Mouse (Mus musculus) MEL (cell line): ENCODE results near the gene Map3k20. TPM values are rescaled to one million over a fixed set of nuclear protein-coding genes. Genes with fewer than 3 reads are reported as not detected.

ENCODE experiments used
- DNase-seq: peaks from one replicate; pipeline ENCODE4 v3.0.0; 2011; ENCODE audit warnings: low read depth, low spot score
- H3K27ac ChIP-seq: 2 replicates; pipeline ENCODE4 v1.5.1; 2012; ENCODE audit warnings: low read depth, mild to moderate bottlenecking, control low read depth, low read length, moderate library complexity; ENCODE audit not compliant: control insufficient read depth
- H3K27me3 ChIP-seq, 2 experiments: fragments of 150-350 bp in 1 of 2; sonication (generic) in 1 of 2; 2 replicates each; pipeline ENCODE4 v1.6.1; 2012; ENCODE audit warnings: low read length in 2 of 2, mild to moderate bottlenecking in 2 of 2, improper control_type of control experiment in 1 of 2, moderate library complexity in 1 of 2; ENCODE audit not compliant: insufficient read depth in 2 of 2, control insufficient read depth in 1 of 2
- H3K36me3 ChIP-seq, 2 experiments: 2 replicates each; pipeline ENCODE4 v1.6.1; 2012 to 2014; ENCODE audit warnings: low read length in 2 of 2, improper control_type of control experiment in 1 of 2, inconsistent platforms in 1 of 2, mild to moderate bottlenecking in 1 of 2; ENCODE audit not compliant: insufficient read depth in 2 of 2, control insufficient read depth in 1 of 2
- H3K4me1 ChIP-seq, 2 experiments: fragments of 150-350 bp in 1 of 2; sonication (generic) in 1 of 2; 2 replicates each; pipeline ENCODE4 v1.6.1; 2012; ENCODE audit warnings: low read length in 2 of 2, improper control_type of control experiment in 1 of 2, mild to moderate bottlenecking in 1 of 2; ENCODE audit not compliant: insufficient read depth in 2 of 2, control insufficient read depth in 1 of 2
- H3K4me3 ChIP-seq, 2 experiments: fragments of 150-350 bp in 1 of 2; sonication (generic) in 1 of 2; 2 replicates each; pipeline ENCODE4 v1.5.1; 2012; ENCODE audit warnings: low read depth in 2 of 2, low read length in 2 of 2, mild to moderate bottlenecking in 2 of 2, moderate library complexity in 2 of 2, control low read depth in 1 of 2, improper control_type of control experiment in 1 of 2; ENCODE audit not compliant: control insufficient read depth in 1 of 2, insufficient read depth in 1 of 2
- H3K79me2 ChIP-seq: 2 replicates; pipeline ENCODE4 v1.6.1; 2012; ENCODE audit warnings: mild to moderate bottlenecking, low read length, moderate library complexity; ENCODE audit not compliant: control insufficient read depth, poor library complexity, insufficient read depth
- H3K9ac ChIP-seq: 2 replicates; pipeline ENCODE4 v1.6.1; 2012; ENCODE audit warnings: low read depth, mild to moderate bottlenecking, control low read depth, low read length, moderate library complexity; ENCODE audit not compliant: control insufficient read depth, poor library complexity, severe bottlenecking
- H3K9me3 ChIP-seq: fragments of 150-350 bp; sonication (generic); replicated peaks from 2 replicates; pipeline ENCODE4 v1.6.1; 2012; ENCODE audit warnings: mild to moderate bottlenecking, low read length, improper control_type of control experiment, moderate library complexity; ENCODE audit not compliant: insufficient read depth
- BHLHE40 ChIP-seq: IDR thresholded peaks from 2 replicates; pipeline ENCODE4 v1.6.1; 2012; ENCODE audit warnings: low read depth, mild to moderate bottlenecking, inconsistent platforms, low read length, improper control_type of control experiment, borderline replicate concordance
- CHD1 ChIP-seq: IDR thresholded peaks from 2 replicates; pipeline ENCODE4 v1.6.1; 2012; ENCODE audit warnings: low read depth, mild to moderate bottlenecking, inconsistent platforms, low read length, improper control_type of control experiment
- CHD2 ChIP-seq: IDR thresholded peaks from 2 replicates; pipeline ENCODE4 v1.6.1; 2011; ENCODE audit warnings: low read length, improper control_type of control experiment
- CTCF ChIP-seq, 3 experiments: IDR thresholded peaks in 2 of 3; conservative IDR thresholded peaks in 1 of 3; 2 replicates each; pipeline ENCODE4 v1.5.1; 2011 to 2012; ENCODE audit warnings: low read length in 3 of 3, low read depth in 2 of 3, mild to moderate bottlenecking in 2 of 3, improper control_type of control experiment in 1 of 3, inconsistent platforms in 1 of 3, mixed read lengths in 1 of 3, moderate library complexity in 1 of 3; ENCODE audit not compliant: control insufficient read depth in 1 of 3, insufficient read depth in 1 of 3, poor library complexity in 1 of 3, severe bottlenecking in 1 of 3
- E2F4 ChIP-seq: IDR thresholded peaks from 2 replicates; pipeline ENCODE4 v1.6.1; 2011; ENCODE audit warnings: low read depth, low read length, improper control_type of control experiment, borderline replicate concordance
- EP300 ChIP-seq, 2 experiments: IDR thresholded peaks; 2 replicates each; pipeline ENCODE4 v1.6.1; 2011; ENCODE audit warnings: improper control_type of control experiment in 2 of 2, low read length in 2 of 2, low read depth in 1 of 2, mild to moderate bottlenecking in 1 of 2
- HCFC1 ChIP-seq: IDR thresholded peaks from 2 replicates; pipeline ENCODE4 v1.6.1; 2012; ENCODE audit warnings: low read depth, mild to moderate bottlenecking, inconsistent platforms, low read length, improper control_type of control experiment, moderate library complexity
- JUND ChIP-seq: IDR thresholded peaks from 2 replicates; pipeline ENCODE4 v1.6.1; 2011; ENCODE audit warnings: low read depth, mild to moderate bottlenecking, improper control_type of control experiment, low read length
- MAFK ChIP-seq: IDR thresholded peaks from 2 replicates; pipeline ENCODE4 v1.6.1; 2011; ENCODE audit warnings: low read depth, mild to moderate bottlenecking, low read length, improper control_type of control experiment, borderline replicate concordance
- MAX ChIP-seq: IDR thresholded peaks from 2 replicates; pipeline ENCODE4 v1.6.1; 2011; ENCODE audit warnings: low read length, improper control_type of control experiment
- MYB ChIP-seq: IDR thresholded peaks from 2 replicates; pipeline ENCODE4 v1.6.1; 2011; ENCODE audit warnings: mild to moderate bottlenecking, low read depth, low read length, improper control_type of control experiment
- MYC ChIP-seq: IDR thresholded peaks from 2 replicates; pipeline ENCODE4 v1.6.1; 2011; ENCODE audit warnings: low read depth, mild to moderate bottlenecking, low read length, improper control_type of control experiment, moderate library complexity
- NELFE ChIP-seq: IDR thresholded peaks from 2 replicates; pipeline ENCODE4 v1.6.1; 2011; ENCODE audit warnings: low read depth, low read length, improper control_type of control experiment
- NRF1 ChIP-seq: IDR thresholded peaks from 2 replicates; pipeline ENCODE4 v1.6.1; 2014; ENCODE audit warnings: low read depth, mild to moderate bottlenecking, inconsistent platforms, low read length, improper control_type of control experiment, moderate library complexity; ENCODE audit not compliant: poor library complexity, insufficient read depth, severe bottlenecking
- POLR2AphosphoS2 ChIP-seq: IDR thresholded peaks from 2 replicates; pipeline ENCODE4 v1.6.1; 2011; ENCODE audit warnings: low read length, improper control_type of control experiment
- RAD21 ChIP-seq: IDR thresholded peaks from 2 replicates; pipeline ENCODE4 v1.6.1; 2011; ENCODE audit warnings: mild to moderate bottlenecking, low read depth, low read length, improper control_type of control experiment
- SIN3A ChIP-seq: IDR thresholded peaks from 2 replicates; pipeline ENCODE4 v1.6.1; 2012; ENCODE audit warnings: low read length, improper control_type of control experiment, inconsistent platforms
- TAL1 ChIP-seq: IDR thresholded peaks from 2 replicates; pipeline ENCODE4 v1.6.1; 2012; ENCODE audit warnings: mild to moderate bottlenecking, inconsistent platforms, low read length, moderate library complexity, mixed read lengths
- USF1 ChIP-seq: IDR thresholded peaks from 2 replicates; pipeline ENCODE4 v1.6.1; 2014; ENCODE audit warnings: low read depth, mild to moderate bottlenecking, inconsistent platforms, low read length, improper control_type of control experiment, moderate library complexity
- USF2 ChIP-seq, 2 experiments: IDR thresholded peaks; 2 replicates each; pipeline ENCODE4 v1.6.1; 2011 to 2012; ENCODE audit warnings: improper control_type of control experiment in 2 of 2, low read length in 2 of 2, borderline replicate concordance in 1 of 2, inconsistent platforms in 1 of 2, low read depth in 1 of 2, mild to moderate bottlenecking in 1 of 2; ENCODE audit not compliant: insufficient read depth in 1 of 2
- ZKSCAN1 ChIP-seq: IDR thresholded peaks from 2 replicates; pipeline ENCODE4 v1.6.1; 2012; ENCODE audit warnings: low read depth, mild to moderate bottlenecking, inconsistent platforms, low read length, improper control_type of control experiment, moderate library complexity
- ZNF384 ChIP-seq: IDR thresholded peaks from 2 replicates; pipeline ENCODE4 v1.6.1; 2012; ENCODE audit warnings: low read depth, mild to moderate bottlenecking, inconsistent platforms, low read length, improper control_type of control experiment
- polyA plus RNA-seq, 2 experiments: library from polyadenylated mRNA; stranded (reverse) in 1 of 2; unstranded in 1 of 2; fragments of >175 nt in 1 of 2; fragments of >200 nt in 1 of 2; gene quantifications; 2 replicates each; pipeline versions ENCODE4 v1.2.1 to v1.2.4; 2012; ENCODE audit warnings: low replicate concordance in 2 of 2, low read depth in 1 of 2; ENCODE audit not compliant: insufficient read length in 2 of 2, insufficient read depth in 1 of 2, missing spikeins in 1 of 2
- total RNA-seq: library from RNA; depleted of rRNA; stranded (reverse); fragments of 300-350 nt; gene quantifications from 2 replicates; pipeline ENCODE4 v1.2.3, GENCODE M21; 2012

Gene Map3k20
- total and polyA plus RNA-seq, 3 experiments, result 7.4 to 9.6 TPM; not detected in 1

DNA sequence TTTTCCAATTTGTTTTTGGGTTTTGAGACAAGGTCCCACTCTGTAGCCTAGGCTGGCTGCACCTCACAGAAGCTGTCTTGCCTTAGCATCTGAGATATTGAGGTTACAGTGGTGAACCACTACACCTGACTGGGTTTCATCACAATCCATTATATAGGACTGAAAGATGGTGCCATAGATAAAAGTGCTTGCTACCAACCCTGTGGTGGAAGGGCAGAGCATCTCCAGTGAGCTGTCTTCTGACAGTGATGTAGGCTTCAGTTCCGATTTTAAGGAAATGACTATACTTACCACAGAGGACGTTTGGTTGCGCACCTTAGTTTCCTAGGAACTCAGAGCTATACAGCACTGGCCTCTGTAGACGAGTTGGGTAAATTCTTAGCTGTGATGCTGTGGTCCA, 2.7 kb upstream of the Map3k20 start:
- Histone ChIP-seq H3K4me3 (no peak overlapping the region), H3K4me1 (peaks cover 2 to 7% of the 10 kb centered on the region in 2 experiments), H3K27me3 (peaks cover 7 to 15% of the 10 kb centered on the region in 2 experiments), H3K9me3 (no peaks in the 10 kb centered on the region), H3K27ac (no peak overlapping the region), H3K36me3 (peaks cover 0 to 4% of the 10 kb centered on the region in 2 experiments; a peak in 2 of 4 replicates), H3K9ac (no peak overlapping the region), H3K79me2 (peaks cover 3% of the 10 kb centered on the region; the same call in 1 of the 2 replicates)
- no peak for DNase-seq
- no peak for TF ChIP-seq MAFK
- TF ChIP-seq USF1, result no peak
- no peak for TF ChIP-seq MAX
- TF ChIP-seq CHD1, result no peak
- no peak for TF ChIP-seq CHD2
- no peak for TF ChIP-seq BHLHE40
- no peak for TF ChIP-seq MYB
- TF ChIP-seq ZKSCAN1, result no peak
- TF ChIP-seq USF2 (IDR thresholded peaks at IDR 0.05; ENCODE audit: borderline replicate concordance in 1 of 2, insufficient read depth in 1 of 2, low read depth in 1 of 2, low read length in 2 of 2), result no peak
- TF ChIP-seq TAL1, result no peak
- no peak for TF ChIP-seq POLR2AphosphoS2
- TF ChIP-seq HCFC1, result no peak
- TF ChIP-seq JUND, result no peak

DNA sequence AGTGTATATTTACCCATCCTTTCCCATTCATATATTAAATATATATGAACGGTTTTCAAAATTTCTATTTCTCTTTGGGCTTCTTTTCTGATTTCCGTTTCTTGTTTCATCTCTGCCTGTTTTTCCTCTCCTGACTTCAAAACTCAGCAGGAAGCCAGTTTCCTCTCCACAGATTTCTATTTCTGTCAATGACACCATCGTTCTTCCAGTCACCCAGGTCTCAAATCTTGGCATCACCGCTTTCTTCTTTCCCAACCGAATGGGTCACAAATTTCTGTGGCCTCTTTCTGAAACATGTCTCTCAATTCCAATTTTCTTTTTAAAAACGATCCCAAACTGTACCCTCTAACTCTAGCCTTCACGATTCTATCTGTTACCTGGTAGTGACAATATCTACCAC, 748 bp upstream of the Map3k20 start:
- Histone ChIP-seq H3K4me1 (peaks cover 4 to 14% of the 10 kb centered on the region in 2 experiments), H3K79me2 (peaks cover 3% of the 10 kb centered on the region; the same call in 1 of the 2 replicates)
- DNase-seq, result no peak
- TF ChIP-seq USF2 (IDR thresholded peaks at IDR 0.05; ENCODE audit: borderline replicate concordance in 1 of 2, insufficient read depth in 1 of 2, low read depth in 1 of 2, low read length in 2 of 2) (no peak), E2F4 (no peak), EP300 (IDR thresholded peaks at IDR 0.05; ENCODE audit: low read depth in 1 of 2, low read length in 2 of 2) (no peak), MYC (no peak), USF1 (no peak), RAD21 (no peak), CTCF (IDR thresholded peaks at IDR 0.05 in 2 of 3, conservative IDR thresholded peaks at IDR 0.05 in 1 of 3; ENCODE audit: control insufficient read depth in 1 of 3, insufficient read depth in 1 of 3, low read depth in 2 of 3, low read length in 3 of 3, poor library complexity in 1 of 3, severe bottlenecking in 1 of 3) (no peak), SIN3A (no peak), BHLHE40 (no peak), NRF1 (no peak), NELFE (no peak), ZNF384 (no peak), HCFC1 (no peak)
- TF ChIP-seq, all 39 proteins: peak for 0
- Histone ChIP-seq H3K27me3 (peaks cover 5 to 15% of the 10 kb centered on the region in 2 experiments; a peak in 3 of 4 replicates), H3K27ac (no peak overlapping the region), H3K9ac (no peak overlapping the region), H3K4me3 (no peak overlapping the region), H3K36me3 (peaks cover 0 to 13% of the 10 kb centered on the region in 2 experiments; a peak in 2 of 4 replicates), H3K9me3 (no peaks in the 10 kb centered on the region)
